In the genomic region with DNA sequence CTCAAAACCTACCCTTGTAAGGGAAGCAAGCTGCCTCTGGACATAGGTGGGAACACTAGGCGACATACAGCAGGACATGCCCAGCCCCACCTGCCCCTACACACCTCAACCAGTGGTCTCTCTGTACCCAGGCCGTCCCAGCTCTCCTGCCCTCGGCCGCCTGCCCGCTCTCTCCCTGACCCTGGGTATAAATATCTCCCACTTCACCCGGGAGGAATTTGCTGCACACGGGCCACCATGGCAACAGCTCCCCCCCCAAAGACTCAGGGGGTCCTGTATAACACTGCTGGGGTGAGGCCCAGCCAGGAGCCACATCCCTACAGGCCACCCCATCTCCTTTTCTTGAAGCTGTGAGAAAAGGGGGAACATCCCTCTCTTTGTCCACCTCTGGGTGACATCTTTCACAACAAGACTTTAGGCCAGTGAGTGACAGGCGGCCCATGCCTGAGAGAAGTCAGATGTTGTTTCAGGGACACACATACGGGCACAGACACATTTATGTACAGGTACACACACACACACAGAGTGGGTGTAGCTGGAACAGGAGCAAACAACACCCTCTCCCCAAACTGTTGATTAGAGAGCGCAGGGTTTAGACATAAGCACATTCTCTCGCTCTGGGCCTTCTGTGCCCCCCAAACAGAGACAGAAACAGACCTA, we compare ENCODE assay signal across 8 mouse cellular contexts. TPM values are rescaled to one million over a fixed set of nuclear protein-coding genes. Genes with fewer than 3 reads are reported as not detected.
DNase-seq lines count a peak whose midpoint lies in the region; ATAC-seq and TF ChIP-seq lines count a peak whose summit lies in the region.

No protein-coding gene starts in this region.

- peak overlapping the region; percentile 46 for H3K9ac ChIP-seq in limb, embryonic 13.5 days

- 45% methylated on average over 11 of the region's 11 CpGs for WGBS in limb, embryonic 13.5 days

- ATAC-seq in limb, embryonic 13.5 days (ENCODE audit: low FRiP score, low read depth), result peak; percentile 1; the same call in 1 of the 2 replicates

- peak overlapping the region; percentile 60 for H3K4me2 ChIP-seq in limb, embryonic 13.5 days (replicated peaks)

- peak; percentile 54 for DNase-seq in adrenal gland, postnatal 10 days
- DNase-seq in adrenal gland, postnatal 4 days (ENCODE audit: low spot score in 2 of 2), result no peak
- no peak for DNase-seq in testis, postnatal 14 days (ENCODE audit: low spot score)
- DNase-seq in testis, postnatal 10 days (ENCODE audit: low spot score), result peak; percentile 59
- DNase-seq in frontal cortex, postnatal 10 days (ENCODE audit: low spot score in 2 of 2), result no peak
- DNase-seq in layer of hippocampus, adult 11-12 months (ENCODE audit: low spot score), result no peak

- H3K27ac ChIP-seq in testis, adult 2 months (ENCODE audit: control insufficient read depth, insufficient read depth, low read depth, low read length), result peak overlapping the region; percentile 86
- peak overlapping the region; percentile 63; the same call in 1 of the 2 replicates for H3K27ac ChIP-seq in limb, embryonic 13.5 days

- TF ChIP-seq POLR2A in testis, adult 2 months (IDR thresholded peaks at IDR 0.05; ENCODE audit: control insufficient read depth, low read depth, low read length), result no peak

- peak overlapping the region; percentile 46 for H3K4me3 ChIP-seq in testis, adult 2 months (ENCODE audit: control insufficient read depth, low read depth, low read length)
- peak overlapping the region; percentile 29 for H3K4me3 ChIP-seq in limb, embryonic 13.5 days

- H3K27me3 ChIP-seq in testis, adult 2 months (ENCODE audit: control insufficient read depth, insufficient read depth, low read length), result no peaks in the 10 kb centered on the region; the same call in 1 of the 2 replicates
- H3K27me3 ChIP-seq in limb, embryonic 13.5 days, result peaks cover 52% of the 10 kb centered on the region

- H3K36me3 ChIP-seq in testis, adult 2 months (ENCODE audit: control insufficient read depth, insufficient read depth, low read length), result no peaks in the 10 kb centered on the region
- no peaks in the 10 kb centered on the region for H3K36me3 ChIP-seq in limb, embryonic 13.5 days

- no peak for TF ChIP-seq CTCF in testis, adult 2 months (IDR thresholded peaks at IDR 0.05; ENCODE audit: control insufficient read depth, insufficient read depth, insufficient replicate concordance, low read depth, low read length)

- no peaks in the 10 kb centered on the region for H3K9me3 ChIP-seq in limb, embryonic 13.5 days

- peaks cover 14% of the 10 kb centered on the region for H3K4me1 ChIP-seq in testis, adult 2 months (ENCODE audit: control insufficient read depth, insufficient read depth, low read length)
- peaks cover 57% of the 10 kb centered on the region for H3K4me1 ChIP-seq in limb, embryonic 13.5 days

RNA-seq across cellular contexts. Expression of a gene that starts 2.2 kb away (rescaled TPM):
- 100 to 1,000 TPM; 353 to 358 TPM for total RNA-seq in adrenal gland, postnatal 10 days (2021)
- total RNA-seq in adrenal gland, postnatal 4 days (2021), result 100 to 1,000 TPM; 141 to 173 TPM
- polyA plus RNA-seq in testis, adult 2 months (2012; rRNA removed), result 94.7 and 104 TPM in 2 replicates
- polyA plus RNA-seq in limb, embryonic 13.5 days (2015; fragmentation: Nextera tagmentation; extraction: Ambion mirVana), result 61.7 and 71.2 TPM in 2 replicates

RNA-seq across cellular contexts. Expression of a gene that starts 3.5 kb away (rescaled TPM):
- total RNA-seq in adrenal gland, postnatal 10 days (2021), result 10 to 100 TPM in 1 of 2 experiments, 1 to 10 TPM in 1; 7.5 to 18.2 TPM
- 10 to 100 TPM in 1 of 2 experiments, 1 to 10 TPM in 1; 8.9 to 13.3 TPM for total RNA-seq in adrenal gland, postnatal 4 days (2021)
- 1.3 and 1.6 TPM in 2 replicates for polyA plus RNA-seq in testis, adult 2 months (2012; rRNA removed)
- 20.0 and 21.3 TPM in 2 replicates for polyA plus RNA-seq in limb, embryonic 13.5 days (2015; fragmentation: Nextera tagmentation; extraction: Ambion mirVana)

RNA-seq across cellular contexts. Expression of a gene that starts 4.4 kb away (rescaled TPM):
- 1 to 10 TPM; 6.1 to 7.0 TPM for total RNA-seq in adrenal gland, postnatal 10 days (2021)
- total RNA-seq in adrenal gland, postnatal 4 days (2021), result 1 to 10 TPM; 6.8 to 6.9 TPM
- polyA plus RNA-seq in testis, adult 2 months (2012; rRNA removed), result 2.0 TPM in 2 replicates
- 0.59 and 0.67 TPM in 2 replicates for polyA plus RNA-seq in limb, embryonic 13.5 days (2015; fragmentation: Nextera tagmentation; extraction: Ambion mirVana)

RNA-seq across cellular contexts. Expression of a gene that starts 12.5 kb away (rescaled TPM):
- total RNA-seq in adrenal gland, postnatal 10 days (2021), result 10 to 100 TPM; 39.1 to 42.0 TPM
- 10 to 100 TPM; 30.0 to 31.2 TPM for total RNA-seq in adrenal gland, postnatal 4 days (2021)
- polyA plus RNA-seq in testis, adult 2 months (2012; rRNA removed), result 8.3 and 12.1 TPM in 2 replicates
- 17.1 and 18.3 TPM in 2 replicates for polyA plus RNA-seq in limb, embryonic 13.5 days (2015; fragmentation: Nextera tagmentation; extraction: Ambion mirVana)

RNA-seq across cellular contexts. Expression of a gene that starts 21.7 kb away (rescaled TPM):
- 1 to 10 TPM; 4.0 to 5.6 TPM for total RNA-seq in adrenal gland, postnatal 10 days (2021)
- total RNA-seq in adrenal gland, postnatal 4 days (2021), result 1 to 10 TPM; 2.0 to 5.9 TPM
- polyA plus RNA-seq in testis, adult 2 months (2012; rRNA removed), result 0.64 and 6.4 TPM in 2 replicates
- 32.9 and 34.8 TPM in 2 replicates for polyA plus RNA-seq in limb, embryonic 13.5 days (2015; fragmentation: Nextera tagmentation; extraction: Ambion mirVana)

Comparison
In these comparisons a context has a peak if more than half of its experiments do, and no peak if none do; other contexts are left out.
1. DNase-seq: peak in adrenal gland, postnatal 10 days (single experiment) and testis, postnatal 10 days (single experiment); none in adrenal gland, postnatal 4 days (0 of 2), testis, postnatal 14 days (single experiment), frontal cortex, postnatal 10 days (0 of 2) and layer of hippocampus, adult 11-12 months (single experiment).